Mouse (Mus musculus) forebrain, embryonic 13.5 days (tissue): ENCODE results near the gene Tex264. TPM values are rescaled to one million over a fixed set of nuclear protein-coding genes. Genes with fewer than 3 reads are reported as not detected.

Experiments used
- ATAC-seq: fragments of 200-750 bp; cut with Nextera tagmentation; 2 replicates; pipeline ENCODE4 v1.8.0; 2017
- H3K27ac ChIP-seq: fragments of 300-500 bp; sonication (generic); 2 replicates; pipeline ENCODE4 v1.5.1; 2015; ENCODE audit warnings: inconsistent platforms, mild to moderate bottlenecking, moderate library complexity
- H3K27me3 ChIP-seq: fragments of 300-500 bp; sonication (generic); 2 replicates; pipeline ENCODE4 v1.6.1; 2015; ENCODE audit warnings: mild to moderate bottlenecking, inconsistent platforms
- H3K36me3 ChIP-seq: fragments of 300-500 bp; sonication (generic); 2 replicates; pipeline ENCODE4 v1.6.1; 2015; ENCODE audit warnings: mild to moderate bottlenecking, inconsistent platforms; ENCODE audit not compliant: poor library complexity, severe bottlenecking
- H3K4me1 ChIP-seq: fragments of 300-500 bp; sonication (generic); 2 replicates; pipeline ENCODE4 v1.6.1; 2015; ENCODE audit warnings: inconsistent platforms
- H3K4me2 ChIP-seq: fragments of 300-500 bp; sonication (generic); 2 replicates; pipeline ENCODE4 v1.6.1; 2015; ENCODE audit warnings: inconsistent platforms, mild to moderate bottlenecking, moderate library complexity
- H3K4me3 ChIP-seq: fragments of 300-500 bp; sonication (generic); 2 replicates; pipeline ENCODE4 v1.5.1; 2015; ENCODE audit warnings: mild to moderate bottlenecking, inconsistent platforms
- H3K9ac ChIP-seq: fragments of 300-500 bp; sonication (generic); 2 replicates; pipeline ENCODE4 v1.6.1; 2015; ENCODE audit warnings: mild to moderate bottlenecking, inconsistent platforms
- H3K9me3 ChIP-seq: fragments of 300-500 bp; sonication (generic); replicated peaks from 2 replicates; pipeline ENCODE4 v1.6.1; 2016; ENCODE audit warnings: inconsistent platforms
- WGBS: fragments of 180-500 bp; shearing (Covaris S2); methylation state at CpG from one replicate; pipeline ENCODE4 v1.1.7; 2015; 5-methylcytosine and 5-hydroxymethylcytosine counted together
- polyA plus RNA-seq: library from polyadenylated mRNA; unstranded; fragments of >200 nt; fragmentation: Nextera tagmentation; extraction: Ambion mirVana; gene quantifications from 2 replicates; pipeline ENCODE4 v1.2.1, GENCODE M21; 2015

Tex264 gene
- polyA plus RNA-seq, 1 experiment from 2014 or later: 28.5 TPM

DNA sequence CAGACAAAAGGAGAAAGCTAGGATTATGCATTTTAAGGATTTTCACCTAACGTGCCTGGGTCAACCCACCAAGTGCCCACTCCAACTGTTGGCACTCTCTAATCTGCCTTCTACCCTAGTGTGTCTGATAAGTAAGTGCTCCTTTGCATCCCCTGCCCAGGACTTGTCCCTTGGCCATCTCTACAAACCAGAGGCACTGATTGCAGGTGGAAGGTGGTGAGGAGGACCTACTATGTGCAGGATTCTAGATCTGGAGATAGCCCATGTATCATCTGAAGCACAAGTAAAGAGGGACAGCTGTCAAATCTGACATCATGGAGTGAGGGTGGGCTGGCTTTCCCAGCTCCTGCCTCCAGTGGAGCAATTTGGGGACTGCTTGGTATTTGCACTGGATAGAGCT is 25.8 kb downstream of the Tex264 start:
- no peaks in the 10 kb centered on the region for H3K9me3 ChIP-seq
- no peak for ATAC-seq
- peaks cover 42% of the 10 kb centered on the region for H3K36me3 ChIP-seq
- H3K9ac ChIP-seq: no peak overlapping the region
- H3K4me3 ChIP-seq: no peak overlapping the region
- no peak overlapping the region for H3K4me2 ChIP-seq
- 47% methylated on average over 1 of the region's 1 CpGs for WGBS
- peaks cover 36% of the 10 kb centered on the region for H3K4me1 ChIP-seq
- H3K27me3 ChIP-seq: peaks cover 19% of the 10 kb centered on the region
- no peak overlapping the region for H3K27ac ChIP-seq

DNA sequence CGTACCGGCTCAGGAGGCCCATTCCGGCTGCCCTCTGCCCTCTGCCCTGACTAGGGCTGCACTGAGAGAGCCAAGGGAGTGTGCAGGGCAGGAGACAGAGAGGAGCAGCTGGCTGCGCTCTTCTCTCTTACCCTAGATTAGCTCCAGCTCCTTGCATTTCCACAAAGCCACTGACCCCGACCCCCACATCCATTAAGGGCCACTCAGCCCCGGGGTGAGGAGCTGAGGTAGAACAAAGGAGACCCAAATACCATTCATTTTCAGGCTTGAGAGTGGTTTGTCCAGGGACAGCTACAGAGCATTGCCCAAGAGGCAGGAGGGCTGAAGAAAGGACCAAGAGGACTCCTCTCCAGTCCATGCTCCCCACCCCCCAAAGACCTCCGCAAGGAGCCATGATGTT is 26.3 kb downstream of the Tex264 start:
- Histone ChIP-seq H3K36me3 (peaks cover 42% of the 10 kb centered on the region), H3K9me3 (no peaks in the 10 kb centered on the region), H3K9ac (no peak overlapping the region), H3K4me2 (no peak overlapping the region), H3K4me3 (no peak overlapping the region), H3K4me1 (peaks cover 32% of the 10 kb centered on the region), H3K27ac (no peak overlapping the region), H3K27me3 (peaks cover 24% of the 10 kb centered on the region)
- 25% methylated on average over 7 of the region's 7 CpGs for WGBS
- ATAC-seq: no peak

DNA sequence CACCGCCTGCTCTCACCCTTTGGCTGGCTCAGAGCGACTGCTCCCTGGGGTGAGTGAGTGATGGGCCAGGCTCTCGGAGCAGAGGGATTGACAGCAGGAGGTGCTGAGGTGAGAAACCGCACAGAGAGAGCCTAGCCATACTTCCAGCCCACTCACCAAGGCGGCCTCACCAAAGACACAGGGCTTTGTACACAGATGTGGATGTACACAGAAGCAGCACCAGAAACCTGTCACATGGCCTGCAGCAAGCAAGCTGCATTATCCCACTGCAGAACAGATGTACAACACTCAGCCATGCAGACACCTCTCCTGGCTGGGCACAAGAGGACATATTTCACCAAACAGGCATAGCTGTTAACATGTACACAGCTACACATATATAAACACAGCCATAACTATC is 28.1 kb downstream of the Tex264 start:
- Histone ChIP-seq H3K9me3 (no peaks in the 10 kb centered on the region), H3K27ac (0 out of 2 replicates have a peak overlapping the region, but pooled peaks have one; percentile 28), H3K4me2 (no peak overlapping the region), H3K9ac (no peak overlapping the region), H3K4me3 (no peak overlapping the region), H3K36me3 (peaks cover 39% of the 10 kb centered on the region), H3K27me3 (peaks cover 33% of the 10 kb centered on the region), H3K4me1 (peaks cover 22% of the 10 kb centered on the region)
- WGBS: 47% methylated on average over 5 of the region's 5 CpGs
- no peak for ATAC-seq

DNA sequence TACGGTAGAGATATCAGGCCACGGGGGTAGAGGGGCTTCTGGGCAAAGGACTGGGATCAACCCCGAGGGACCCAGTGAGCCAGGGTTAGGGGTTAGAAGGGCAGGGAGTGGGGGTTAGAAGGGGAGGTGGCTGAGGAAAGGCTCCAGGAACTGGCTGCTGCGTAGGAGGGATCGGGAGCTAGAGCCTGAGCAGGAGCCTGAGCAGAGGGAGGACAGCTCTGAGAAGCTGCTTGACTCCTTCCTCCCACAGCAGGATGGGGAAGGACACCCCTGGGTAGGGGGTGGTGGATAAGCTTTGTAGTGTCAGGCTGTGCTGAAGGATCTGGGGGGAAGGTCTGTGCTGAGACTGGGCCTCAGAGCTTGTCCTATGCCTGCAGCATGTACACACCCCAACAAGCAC is 28.9 kb downstream of the Tex264 start:
- no peak for ATAC-seq
- Histone ChIP-seq H3K27me3 (peaks cover 33% of the 10 kb centered on the region), H3K36me3 (peaks cover 32% of the 10 kb centered on the region), H3K9ac (no peak overlapping the region), H3K4me2 (peak overlapping the region; percentile 81; the same call in 1 of the 2 replicates), H3K4me1 (peaks cover 22% of the 10 kb centered on the region), H3K27ac (no peak overlapping the region), H3K4me3 (no peak overlapping the region), H3K9me3 (no peaks in the 10 kb centered on the region)
- 35% methylated on average over 5 of the region's 5 CpGs for WGBS

DNA sequence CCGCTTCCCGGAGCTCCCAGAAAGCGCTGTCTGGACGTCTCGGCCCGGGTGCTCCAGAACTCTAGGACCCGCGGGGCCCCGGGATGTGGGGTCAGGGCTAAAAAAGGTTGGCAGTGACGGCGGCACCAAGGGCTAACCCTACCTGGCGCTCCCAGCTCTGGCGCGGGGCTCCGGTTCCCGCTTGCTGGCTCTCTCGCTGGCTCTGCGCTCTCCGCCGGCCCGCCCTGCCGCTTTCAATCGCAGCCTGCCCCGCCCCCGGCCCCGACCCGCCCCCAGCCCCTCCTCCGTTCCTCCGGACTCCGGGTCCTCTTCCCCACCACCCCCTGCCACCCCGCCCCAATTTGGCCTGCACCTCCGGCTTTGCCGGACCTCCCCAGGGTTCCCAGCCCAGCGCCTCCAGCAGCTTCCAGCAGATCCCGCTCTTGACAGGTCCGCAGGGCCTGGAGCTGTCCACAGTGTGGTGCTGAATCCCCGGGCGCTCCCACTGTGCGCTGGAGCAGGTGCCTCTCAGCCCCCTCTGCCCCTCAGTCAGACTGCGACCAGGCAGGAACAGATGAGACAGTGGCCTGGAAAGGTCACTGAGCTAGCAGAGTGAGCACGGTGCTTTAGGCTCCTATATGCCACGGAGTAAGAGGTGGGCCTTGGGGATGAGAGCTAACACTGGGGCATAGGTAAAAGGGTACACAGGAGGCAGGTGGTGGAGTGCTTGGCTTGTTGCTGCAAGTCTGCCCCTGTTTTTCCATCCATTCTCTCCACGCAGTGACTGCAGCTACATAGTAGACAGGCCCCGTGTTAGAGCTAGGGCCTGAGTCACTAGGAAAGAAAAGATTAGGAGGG is 29.6 kb downstream of the Tex264 start, which contains the start of gene Grm2:
Grm2 (minus strand) TSS at position 199 of the 837 bp plus-strand sequence.
- Histone ChIP-seq H3K27me3 (peaks cover 33% of the 10 kb centered on the region), H3K4me1 (peaks cover 22% of the 10 kb centered on the region), H3K9me3 (no peaks in the 10 kb centered on the region), H3K4me3 (peak within 1 kb of the TSS; percentile 51), H3K4me2 (peak within 1 kb of the TSS; percentile 81), H3K36me3 (peaks cover 25% of the 10 kb centered on the region), H3K9ac (peak within 1 kb of the TSS; percentile 69), H3K27ac (no peak within 1 kb of the TSS)
- peak; percentile 68 for ATAC-seq
- WGBS: 3% methylated on average over 22 of the region's 44 CpGs

DNA sequence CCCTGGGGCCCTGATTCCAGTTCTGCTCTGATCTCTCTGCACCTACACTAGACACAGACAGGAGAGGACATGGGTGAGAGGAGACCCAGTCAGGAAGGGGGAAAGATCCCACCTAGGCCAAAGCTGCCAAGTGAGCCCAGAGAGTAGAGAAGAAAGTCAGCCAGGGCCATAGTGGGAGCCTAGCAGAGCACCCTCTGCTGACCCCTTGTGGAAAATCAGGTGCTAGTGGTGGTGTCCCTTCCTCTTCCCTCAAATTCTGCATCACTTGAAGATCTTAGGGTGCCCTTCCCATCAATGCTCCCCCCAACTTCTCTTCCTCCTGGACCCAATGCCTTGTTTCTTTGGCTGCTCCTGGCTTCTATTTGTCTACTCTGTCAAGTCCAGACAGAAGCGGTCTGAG is 33.0 kb downstream of the Tex264 start:
- H3K9me3 ChIP-seq: no peaks in the 10 kb centered on the region
- no peak overlapping the region for H3K9ac ChIP-seq
- ATAC-seq: no peak
- H3K4me2 ChIP-seq: no peak overlapping the region
- 84% methylated on average over 1 of the region's 1 CpGs for WGBS
- no peak overlapping the region for H3K4me3 ChIP-seq
- peaks cover 33% of the 10 kb centered on the region for H3K27me3 ChIP-seq
- no peaks in the 10 kb centered on the region for H3K36me3 ChIP-seq
- peaks cover 22% of the 10 kb centered on the region for H3K4me1 ChIP-seq
- no peak overlapping the region for H3K27ac ChIP-seq

DNA sequence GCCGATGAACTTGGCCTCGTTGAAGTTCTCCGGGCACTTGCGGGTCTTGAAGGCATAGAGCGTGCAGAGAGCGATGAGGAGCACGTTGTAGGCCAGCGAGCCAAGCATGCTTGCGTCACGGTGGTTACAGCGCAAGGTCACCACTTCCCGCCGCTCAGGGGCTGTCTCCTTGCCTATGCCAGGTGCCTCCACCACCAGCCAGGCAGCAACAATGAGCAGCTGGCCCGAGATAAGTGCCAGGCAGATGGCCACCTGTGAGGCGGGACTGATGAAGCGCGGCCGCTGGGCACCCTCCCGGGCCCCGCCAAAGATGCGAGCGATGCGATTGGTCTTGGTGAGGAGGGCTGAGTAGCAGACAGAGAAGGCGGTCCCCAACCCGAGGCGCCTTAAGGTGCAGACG is 38.5 kb downstream of the Tex264 start:
- Histone ChIP-seq H3K27me3 (no peaks in the 10 kb centered on the region), H3K4me1 (no peaks in the 10 kb centered on the region), H3K27ac (no peak overlapping the region), H3K4me2 (no peak overlapping the region), H3K9me3 (no peaks in the 10 kb centered on the region), H3K9ac (no peak overlapping the region), H3K4me3 (no peak overlapping the region), H3K36me3 (no peaks in the 10 kb centered on the region)
- WGBS: 84% methylated on average over 27 of the region's 27 CpGs
- ATAC-seq: no peak

DNA sequence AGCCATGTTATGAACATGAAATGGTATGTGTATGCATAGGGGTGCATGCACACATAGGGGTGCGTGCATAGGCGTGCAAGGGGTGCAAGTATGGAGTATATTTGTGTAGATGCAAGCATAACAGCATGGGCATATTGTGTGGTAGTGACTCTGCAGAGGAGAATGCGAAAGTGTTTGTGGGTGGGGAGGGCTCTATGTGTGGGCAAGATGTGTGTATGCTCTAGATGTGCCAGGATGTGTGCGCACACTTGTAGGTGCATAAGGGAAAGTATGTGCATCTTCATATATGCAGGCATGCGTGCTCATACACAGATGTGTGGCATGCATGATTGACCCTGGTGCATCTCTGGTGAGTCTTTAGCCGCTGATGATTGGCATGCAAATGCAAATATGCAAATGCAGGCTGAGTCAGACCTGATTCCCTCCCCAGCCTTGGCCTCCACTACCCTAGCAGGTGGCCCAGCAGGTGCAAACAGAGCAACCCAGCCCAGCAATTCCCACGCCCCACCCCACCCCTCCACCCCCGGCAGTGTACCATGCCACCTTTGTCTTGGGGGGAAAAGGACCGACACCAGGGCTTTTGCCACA is 39.9 kb downstream of the Tex264 start:
- Histone ChIP-seq H3K9me3 (no peaks in the 10 kb centered on the region), H3K4me1 (no peaks in the 10 kb centered on the region), H3K9ac (no peak overlapping the region), H3K27me3 (no peaks in the 10 kb centered on the region), H3K36me3 (no peaks in the 10 kb centered on the region), H3K27ac (no peak overlapping the region), H3K4me2 (no peak overlapping the region), H3K4me3 (no peak overlapping the region)
- ATAC-seq: no peak
- WGBS: 76% methylated on average over 9 of the region's 9 CpGs

DNA sequence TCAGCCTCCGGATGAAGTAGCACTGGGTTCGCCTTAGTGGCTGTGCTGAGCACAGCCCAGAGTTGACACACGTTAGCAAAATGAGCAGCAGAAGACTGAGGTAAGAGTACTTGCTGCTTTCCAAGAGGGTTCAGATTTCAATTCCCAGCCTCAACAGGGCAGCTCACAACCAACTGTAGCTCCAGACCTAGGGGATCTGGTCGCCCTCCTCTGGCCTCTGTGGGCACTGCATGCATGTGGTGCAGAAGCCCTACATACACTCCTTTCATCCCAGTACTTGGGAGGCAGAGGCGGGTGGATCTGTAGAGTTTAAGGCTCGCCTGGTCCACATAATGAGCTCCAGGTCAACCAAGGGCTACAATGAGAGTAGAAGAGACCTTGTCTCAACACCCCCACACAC is 41.9 kb downstream of the Tex264 start:
- H3K4me3 ChIP-seq: no peak overlapping the region
- WGBS: 69% methylated on average over 6 of the region's 6 CpGs
- no peak overlapping the region for H3K4me2 ChIP-seq
- no peak overlapping the region for H3K27ac ChIP-seq
- no peaks in the 10 kb centered on the region for H3K27me3 ChIP-seq
- no peak overlapping the region for H3K9ac ChIP-seq
- H3K9me3 ChIP-seq: no peaks in the 10 kb centered on the region
- no peaks in the 10 kb centered on the region for H3K4me1 ChIP-seq
- no peaks in the 10 kb centered on the region for H3K36me3 ChIP-seq
- no peak for ATAC-seq

DNA sequence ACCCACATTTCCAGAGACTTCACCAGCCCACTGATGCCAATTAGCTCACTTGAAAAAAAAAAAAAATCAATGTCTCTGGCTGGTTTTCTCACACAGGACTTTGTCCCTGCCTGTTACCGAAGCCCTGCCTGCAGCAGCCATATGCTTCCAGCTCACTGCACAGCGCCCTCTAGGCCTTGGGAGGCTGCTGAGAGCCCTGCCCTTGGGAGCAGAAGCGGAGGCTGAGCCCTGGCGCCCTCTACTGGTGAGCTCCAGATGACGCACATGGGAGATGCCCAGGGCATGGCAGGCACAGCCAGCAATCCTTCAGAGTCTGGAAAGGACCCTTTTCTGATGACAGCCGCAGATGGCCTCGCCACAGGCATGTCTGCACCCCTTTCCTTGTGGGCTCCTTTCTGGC is 42.6 kb downstream of the Tex264 start:
- H3K9ac ChIP-seq: no peak overlapping the region
- H3K4me3 ChIP-seq: no peak overlapping the region
- no peaks in the 10 kb centered on the region for H3K36me3 ChIP-seq
- H3K27ac ChIP-seq: no peak overlapping the region
- H3K4me2 ChIP-seq: no peak overlapping the region
- 22% methylated on average over 7 of the region's 7 CpGs for WGBS
- H3K27me3 ChIP-seq: no peaks in the 10 kb centered on the region
- no peaks in the 10 kb centered on the region for H3K4me1 ChIP-seq
- no peak for ATAC-seq
- no peaks in the 10 kb centered on the region for H3K9me3 ChIP-seq

DNA sequence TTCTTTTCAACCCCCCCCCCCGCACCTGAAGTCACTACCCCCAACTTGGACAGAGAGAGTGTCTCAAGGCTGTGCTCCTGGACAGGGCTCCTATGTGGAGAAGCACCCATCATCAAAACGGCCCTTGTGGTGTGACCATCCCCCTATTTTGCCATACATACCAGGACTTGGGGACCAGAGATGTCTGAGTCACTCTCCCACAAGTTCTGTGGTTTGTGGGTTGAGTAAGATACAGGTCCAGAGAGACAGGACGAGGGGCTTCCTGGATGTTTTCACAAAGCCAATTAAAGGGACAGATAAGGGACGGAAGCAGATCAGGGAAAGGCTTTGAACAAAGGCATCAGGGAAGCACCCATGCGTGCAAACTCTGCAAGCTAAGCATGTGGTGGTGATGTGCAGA is 44.4 kb downstream of the Tex264 start:
- no peaks in the 10 kb centered on the region for H3K27me3 ChIP-seq
- H3K9me3 ChIP-seq: no peaks in the 10 kb centered on the region
- no peak overlapping the region for H3K9ac ChIP-seq
- no peak overlapping the region for H3K4me2 ChIP-seq
- no peaks in the 10 kb centered on the region for H3K4me1 ChIP-seq
- WGBS: 46% methylated on average over 5 of the region's 5 CpGs
- H3K27ac ChIP-seq: no peak overlapping the region
- no peak overlapping the region for H3K4me3 ChIP-seq
- no peaks in the 10 kb centered on the region for H3K36me3 ChIP-seq
- ATAC-seq: no peak

DNA sequence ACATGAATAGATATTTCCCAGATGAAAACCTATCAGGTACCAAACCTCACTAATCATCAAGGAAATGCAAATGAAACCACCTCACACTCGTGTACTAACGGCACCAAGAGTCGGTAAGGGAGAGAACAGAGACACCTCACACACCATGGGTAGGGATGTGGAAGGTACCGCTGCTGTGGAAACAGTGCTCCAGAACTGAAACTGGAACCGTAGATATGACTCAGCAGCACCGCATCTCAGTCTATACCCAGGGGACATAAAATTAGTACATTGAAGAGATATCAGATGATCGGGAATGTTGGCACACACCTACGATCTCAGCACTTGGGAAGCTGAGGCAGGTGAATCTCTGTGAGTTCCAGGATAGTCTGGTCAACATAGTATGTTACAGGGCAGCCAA is 47.6 kb downstream of the Tex264 start:
- 95% methylated on average over 8 of the region's 8 CpGs for WGBS
- no peak overlapping the region for H3K4me2 ChIP-seq
- ATAC-seq: no peak
- no peak overlapping the region for H3K4me3 ChIP-seq
- no peaks in the 10 kb centered on the region for H3K27me3 ChIP-seq
- H3K36me3 ChIP-seq: no peaks in the 10 kb centered on the region
- no peaks in the 10 kb centered on the region for H3K4me1 ChIP-seq
- no peaks in the 10 kb centered on the region for H3K9me3 ChIP-seq
- H3K27ac ChIP-seq: no peak overlapping the region
- no peak overlapping the region for H3K9ac ChIP-seq
